Mouse (Mus musculus): ENCODE results near the gene Wdfy4. TPM values are rescaled to one million over a fixed set of nuclear protein-coding genes. Genes with fewer than 3 reads are reported as not detected.

Gene Wdfy4
- total and polyA plus RNA-seq, 3 experiments: 2.6 to 3.7 (median 2.9) TPM

DNA sequence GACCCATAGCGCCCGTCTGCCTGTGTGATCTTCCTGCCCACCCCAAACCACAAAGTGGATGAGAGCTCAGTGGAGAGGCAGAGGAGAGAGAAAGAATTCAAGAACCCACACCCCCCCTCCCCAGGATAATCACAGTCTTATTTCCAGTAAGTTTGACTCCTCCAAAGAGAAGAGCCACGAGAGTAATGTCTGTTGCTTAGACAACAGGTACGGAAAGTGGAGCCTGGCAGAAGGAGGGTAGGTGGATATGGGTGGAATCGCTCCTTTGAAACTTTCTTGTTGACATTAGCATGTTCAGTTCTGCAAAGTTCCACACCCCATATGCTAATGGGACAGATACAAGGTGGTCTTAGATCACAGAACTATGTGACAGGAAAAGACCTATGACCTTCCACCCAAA, 88.8 kb downstream of the Wdfy4 start:
- no peak for TF ChIP-seq POLR2A (IDR thresholded peaks at IDR 0.05; ENCODE audit: insufficient read depth, low read depth, low read length)
- TF ChIP-seq EP300 (IDR thresholded peaks at IDR 0.05; ENCODE audit: insufficient read depth, low read depth, low read length): no peak
- TF ChIP-seq CTCF (IDR thresholded peaks at IDR 0.05): no peak
- DNase-seq: no peak
- H3K27ac ChIP-seq: no peak overlapping the region
- H3K79me2 ChIP-seq (replicated peaks; ENCODE audit: control insufficient read depth, insufficient read depth, low read length): no peaks in the 10 kb centered on the region
- no peaks in the 10 kb centered on the region for H3K36me3 ChIP-seq (ENCODE audit: control insufficient read depth, insufficient read depth, low read length)
- WGBS: 77% methylated on average over 5 of the region's 5 CpGs
- no peaks in the 10 kb centered on the region for H3K4me1 ChIP-seq (ENCODE audit: control insufficient read depth, insufficient read depth, low read length)
- H3K9ac ChIP-seq (ENCODE audit: low read depth, low read length): no peak overlapping the region
- H3K27me3 ChIP-seq (ENCODE audit: control insufficient read depth, insufficient read depth, low read length): no peaks in the 10 kb centered on the region
- no peak overlapping the region for H3K4me3 ChIP-seq
- intact Hi-C loops (cut with DNase I): no loop called here

GRCm38 (mm10) chr14:33083326-33083725, 102.0 kb downstream of the Wdfy4 start:
- Histone ChIP-seq H3K9ac (ENCODE audit: low read depth, low read length) (no peak overlapping the region), H3K4me3 (no peak overlapping the region), H3K79me2 (replicated peaks; ENCODE audit: control insufficient read depth, insufficient read depth, low read length) (no peaks in the 10 kb centered on the region), H3K27ac (no peak overlapping the region), H3K36me3 (ENCODE audit: control insufficient read depth, insufficient read depth, low read length) (no peaks in the 10 kb centered on the region), H3K27me3 (ENCODE audit: control insufficient read depth, insufficient read depth, low read length) (no peaks in the 10 kb centered on the region), H3K4me1 (ENCODE audit: control insufficient read depth, insufficient read depth, low read length) (no peaks in the 10 kb centered on the region)
- intact Hi-C loops (cut with DNase I): no loop called here
- WGBS: 85% methylated on average over 8 of the region's 8 CpGs
- no peak for DNase-seq
- no peak for TF ChIP-seq POLR2A (IDR thresholded peaks at IDR 0.05; ENCODE audit: insufficient read depth, low read depth, low read length)
- TF ChIP-seq CTCF (IDR thresholded peaks at IDR 0.05): no peak
- no peak for TF ChIP-seq EP300 (IDR thresholded peaks at IDR 0.05; ENCODE audit: insufficient read depth, low read depth, low read length)

DNA sequence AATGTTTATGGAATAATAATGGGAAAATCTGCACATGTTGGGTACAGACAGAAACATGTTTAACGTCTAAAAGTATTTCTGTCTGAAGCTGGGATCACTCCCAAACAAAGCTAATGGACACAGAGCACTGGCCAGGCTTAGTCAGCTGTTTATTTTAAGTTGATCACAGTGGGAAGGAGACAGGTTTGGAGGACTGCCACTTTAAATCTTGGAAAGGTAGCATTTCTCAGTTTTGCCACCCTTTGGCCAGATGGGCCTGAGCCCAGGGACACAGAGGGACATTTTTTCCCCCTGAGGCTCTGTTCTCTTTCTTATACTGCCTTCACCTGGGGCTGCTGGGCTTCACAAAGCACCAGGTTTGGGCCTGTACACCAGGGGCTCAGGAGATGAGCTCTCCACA, 103.0 kb downstream of the Wdfy4 start:
- 36% methylated on average over 1 of the region's 1 CpGs for whole genome bisulfite sequencing
- Histone ChIP-seq H3K79me2 (replicated peaks; ENCODE audit: control insufficient read depth, insufficient read depth, low read length) (no peaks in the 10 kb centered on the region), H3K27ac (no peak overlapping the region), H3K4me1 (ENCODE audit: control insufficient read depth, insufficient read depth, low read length) (no peaks in the 10 kb centered on the region), H3K27me3 (ENCODE audit: control insufficient read depth, insufficient read depth, low read length) (no peaks in the 10 kb centered on the region), H3K36me3 (ENCODE audit: control insufficient read depth, insufficient read depth, low read length) (no peaks in the 10 kb centered on the region), H3K4me3 (no peak overlapping the region), H3K9ac (ENCODE audit: low read depth, low read length) (no peak overlapping the region)
- no peak for TF ChIP-seq EP300 (IDR thresholded peaks at IDR 0.05; ENCODE audit: insufficient read depth, low read depth, low read length)
- no peak for TF ChIP-seq CTCF (IDR thresholded peaks at IDR 0.05)
- no peak for TF ChIP-seq POLR2A (IDR thresholded peaks at IDR 0.05; ENCODE audit: insufficient read depth, low read depth, low read length)
- intact Hi-C loops (cut with DNase I): no loop called here
- DNase-seq: no peak

DNA sequence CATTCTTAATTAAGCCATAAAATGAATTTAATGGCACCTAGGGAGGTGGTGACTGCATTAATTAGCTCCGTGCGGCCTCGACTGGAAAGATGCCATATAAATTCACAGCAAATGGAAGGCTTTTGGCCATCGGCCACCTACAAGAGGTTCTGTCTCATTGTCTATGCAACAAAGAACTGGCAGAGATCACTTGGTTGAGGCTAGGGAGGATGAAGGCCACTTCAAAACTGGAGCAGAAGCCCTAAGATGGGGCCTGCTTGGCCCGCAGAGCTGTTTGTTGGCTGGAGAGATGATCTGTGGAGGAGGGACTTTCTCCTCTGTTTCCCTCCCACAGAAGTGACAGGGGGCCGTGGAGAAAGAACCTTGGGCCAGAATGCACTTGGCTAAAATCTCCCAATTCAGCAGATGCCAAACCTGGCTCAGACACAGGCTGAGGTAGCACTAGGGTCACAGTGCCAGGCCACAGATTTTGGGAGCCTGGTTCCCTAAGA, 103.9 kb downstream of the Wdfy4 start:
- intact Hi-C loops (cut with DNase I): no loop called here
- TF ChIP-seq POLR2A (IDR thresholded peaks at IDR 0.05; ENCODE audit: insufficient read depth, low read depth, low read length): no peak
- no peak for TF ChIP-seq CTCF (IDR thresholded peaks at IDR 0.05)
- no peak for TF ChIP-seq EP300 (IDR thresholded peaks at IDR 0.05; ENCODE audit: insufficient read depth, low read depth, low read length)
- no peaks in the 10 kb centered on the region for H3K4me1 ChIP-seq (ENCODE audit: control insufficient read depth, insufficient read depth, low read length)
- 80% methylated on average over 6 of the region's 6 CpGs for whole genome bisulfite sequencing
- no peak overlapping the region for H3K4me3 ChIP-seq
- no peak overlapping the region for H3K9ac ChIP-seq (ENCODE audit: low read depth, low read length)
- no peak overlapping the region for H3K27ac ChIP-seq
- H3K36me3 ChIP-seq (ENCODE audit: control insufficient read depth, insufficient read depth, low read length): no peaks in the 10 kb centered on the region
- no peaks in the 10 kb centered on the region for H3K79me2 ChIP-seq (replicated peaks; ENCODE audit: control insufficient read depth, insufficient read depth, low read length)
- H3K27me3 ChIP-seq (ENCODE audit: control insufficient read depth, insufficient read depth, low read length): no peaks in the 10 kb centered on the region
- DNase-seq: no peak

DNA sequence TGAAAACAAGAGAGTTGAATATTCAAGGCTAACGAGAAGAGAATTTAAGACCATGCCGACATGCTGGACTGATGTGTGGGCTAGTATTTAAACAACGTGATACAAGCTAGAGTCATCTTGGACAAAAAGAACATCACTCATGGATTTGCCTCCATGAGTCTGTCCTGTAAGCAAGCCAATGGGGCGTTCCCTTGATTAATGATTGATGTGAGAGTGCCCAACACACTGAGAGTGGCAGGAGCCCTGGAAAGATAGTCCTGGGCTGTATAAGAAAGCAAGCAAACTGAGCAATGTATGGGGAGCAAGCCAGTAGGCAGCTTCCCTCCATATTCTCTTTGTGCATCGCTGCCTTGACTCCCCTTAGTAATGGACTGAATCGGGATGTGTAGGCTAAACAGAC, 106.7 kb downstream of the Wdfy4 start:
- TF ChIP-seq EP300 (IDR thresholded peaks at IDR 0.05; ENCODE audit: insufficient read depth, low read depth, low read length): no peak
- no peak for TF ChIP-seq CTCF (IDR thresholded peaks at IDR 0.05)
- TF ChIP-seq POLR2A (IDR thresholded peaks at IDR 0.05; ENCODE audit: insufficient read depth, low read depth, low read length): no peak
- intact Hi-C loops (cut with DNase I): no loop called here
- Histone ChIP-seq H3K4me3 (no peak overlapping the region), H3K4me1 (ENCODE audit: control insufficient read depth, insufficient read depth, low read length) (no peaks in the 10 kb centered on the region), H3K27ac (no peak overlapping the region), H3K9ac (ENCODE audit: low read depth, low read length) (no peak overlapping the region), H3K79me2 (replicated peaks; ENCODE audit: control insufficient read depth, insufficient read depth, low read length) (no peaks in the 10 kb centered on the region), H3K36me3 (ENCODE audit: control insufficient read depth, insufficient read depth, low read length) (no peaks in the 10 kb centered on the region), H3K27me3 (ENCODE audit: control insufficient read depth, insufficient read depth, low read length) (no peaks in the 10 kb centered on the region)
- WGBS: 93% methylated on average over 6 of the region's 6 CpGs
- no peak for DNase-seq

- Histone ChIP-seq H3K4me1 (ENCODE audit: control insufficient read depth, insufficient read depth, low read length) (no peaks in the 10 kb centered on the region), H3K79me2 (replicated peaks; ENCODE audit: control insufficient read depth, insufficient read depth, low read length) (no peaks in the 10 kb centered on the region), H3K36me3 (ENCODE audit: control insufficient read depth, insufficient read depth, low read length) (no peaks in the 10 kb centered on the region), H3K4me3 (no peak overlapping the region), H3K27ac (no peak overlapping the region), H3K27me3 (ENCODE audit: control insufficient read depth, insufficient read depth, low read length) (no peaks in the 10 kb centered on the region), H3K9ac (ENCODE audit: low read depth, low read length) (no peak overlapping the region)
- TF ChIP-seq POLR2A (IDR thresholded peaks at IDR 0.05; ENCODE audit: insufficient read depth, low read depth, low read length) (no peak), CTCF (IDR thresholded peaks at IDR 0.05) (no peak), EP300 (IDR thresholded peaks at IDR 0.05; ENCODE audit: insufficient read depth, low read depth, low read length) (no peak)
- DNase-seq: no peak
- intact Hi-C loops (cut with DNase I): no loop called here
- WGBS: 79% methylated on average over 6 of the region's 6 CpGs
These were observed 107.2 kb downstream of the Wdfy4 start for GRCm38 (mm10) chr14:33078110-33078509.
